Mouse (Mus musculus) testis, postnatal 14 days (tissue): Measurements from ENCODE around the gene Olfr767.
"Not testable (repeated sequence)": the region's sequence is repeated elsewhere in the genome, so short reads cannot be mapped to it uniquely, and the experiment has no call there.

Source experiments
- DNase-seq: peaks from one replicate; pipeline ENCODE4 v3.0.0; 2021; ENCODE audit warnings: low spot score

Gene Olfr767

GRCm38 (mm10) chr10:129082810-129083209, at the start of gene Olfr767:
Olfr767 (minus strand) TSS chr10:129082910.
- not testable (repeated sequence) for DNase-seq

- DNase-seq, result no peak
Observed at GRCm38 (mm10) chr10:129117761-129118160, 35.1 kb upstream of the Olfr767 start, which contains the start of gene Olfr769. Olfr769 (minus strand) TSS chr10:129117861.

GRCm38 (mm10) chr10:129115146-129115545, 32.4 kb upstream of the Olfr767 start:
- DNase-seq, result no peak

DNA sequence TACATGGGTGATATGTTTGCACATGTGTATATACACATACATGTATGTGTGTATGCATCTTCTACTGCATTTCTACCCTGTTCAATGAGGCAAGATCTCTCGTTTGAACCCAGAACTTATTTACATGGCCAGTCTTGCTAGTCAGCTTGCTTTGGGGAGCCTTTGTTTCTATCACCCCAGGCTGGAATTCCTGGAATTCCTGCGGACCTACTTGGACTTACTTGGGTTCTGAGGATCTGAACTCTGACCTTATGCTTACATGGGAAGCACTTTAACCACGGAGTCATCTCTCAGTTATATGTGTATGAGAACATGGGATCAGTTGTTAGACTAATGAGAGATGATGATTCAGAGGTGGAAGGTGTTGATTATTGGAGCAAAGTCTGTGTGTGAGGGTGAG, 18.5 kb upstream of the Olfr767 start:
- no peak for DNase-seq

- no peak for DNase-seq
Observed at GRCm38 (mm10) chr10:129099275-129099674, 16.6 kb upstream of the Olfr767 start, which contains the start of gene Olfr768. Olfr768 (minus strand) TSS chr10:129099375.

DNA sequence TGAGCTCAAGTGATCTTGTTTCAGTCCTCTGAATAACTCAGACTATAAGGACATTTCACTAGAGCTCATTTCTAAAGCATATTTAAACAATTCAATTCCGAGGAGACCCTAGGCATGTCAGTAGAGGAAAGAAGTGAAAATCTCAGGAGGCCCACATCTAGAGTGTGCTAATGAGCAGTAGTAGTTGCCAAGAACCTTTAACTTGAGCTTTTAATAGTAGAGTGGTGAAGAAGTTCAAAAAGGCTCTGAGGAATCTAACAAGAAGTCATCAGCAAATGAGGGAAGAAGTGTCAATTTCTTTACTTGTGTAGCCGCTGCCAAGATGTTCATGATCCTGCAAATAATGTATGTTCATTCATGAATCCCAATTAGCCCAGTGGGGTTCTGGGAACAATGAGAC, 13.8 kb downstream of the Olfr767 start, which contains the start of gene Olfr766-ps1:
Olfr766-ps1 (minus strand) TSS at position 101 of the 400 bp plus-strand sequence.
- no peak for DNase-seq

- not testable (repeated sequence) for DNase-seq
Observed at GRCm38 (mm10) chr10:129049898-129050297, 32.8 kb downstream of the Olfr767 start, which contains the start of gene Olfr765. Olfr765 (minus strand) TSS chr10:129049998.

DNA sequence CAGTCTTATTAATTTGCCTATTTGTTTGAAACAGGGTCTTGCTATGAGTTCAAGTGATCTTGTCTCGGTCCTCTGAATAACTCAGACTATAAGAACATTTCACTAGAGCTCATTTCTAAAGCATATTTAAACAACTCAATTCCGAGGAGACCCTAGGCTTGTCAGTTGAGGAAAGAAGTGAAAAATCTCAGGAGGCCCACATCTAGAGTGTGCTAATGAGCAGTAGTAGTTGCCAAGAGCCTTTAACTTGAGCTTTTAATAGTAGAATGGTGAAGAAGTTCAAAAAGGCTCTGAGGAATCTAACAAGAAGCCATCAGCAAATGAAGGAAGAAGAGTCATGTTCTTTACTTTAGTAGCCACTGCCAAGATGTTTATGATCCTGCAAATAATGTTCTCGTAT, 42.9 kb downstream of the Olfr767 start, which contains the start of gene Olfr764-ps1:
Olfr764-ps1 (minus strand) TSS at position 101 of the 400 bp plus-strand sequence.
- no peak for DNase-seq

DNA sequence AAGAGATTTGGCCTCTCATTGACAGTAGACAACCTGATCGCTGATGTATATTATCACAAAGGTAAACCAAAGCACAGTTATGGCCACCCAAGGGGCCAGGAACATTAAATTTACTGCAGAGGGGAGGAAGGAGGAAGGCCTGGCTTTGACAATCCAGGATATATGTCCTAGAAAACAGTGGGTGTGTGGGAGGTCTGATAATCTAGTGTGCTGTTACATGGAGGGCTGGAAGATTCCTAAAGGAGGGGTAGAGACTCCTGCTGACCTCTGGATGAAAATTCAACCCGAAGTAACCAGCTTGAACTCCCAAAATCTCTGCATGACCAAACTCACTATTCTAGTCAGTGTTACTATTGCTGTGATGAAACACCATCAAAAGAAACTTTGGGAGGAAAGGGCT, 54.4 kb downstream of the Olfr767 start:
- no peak for DNase-seq

DNA sequence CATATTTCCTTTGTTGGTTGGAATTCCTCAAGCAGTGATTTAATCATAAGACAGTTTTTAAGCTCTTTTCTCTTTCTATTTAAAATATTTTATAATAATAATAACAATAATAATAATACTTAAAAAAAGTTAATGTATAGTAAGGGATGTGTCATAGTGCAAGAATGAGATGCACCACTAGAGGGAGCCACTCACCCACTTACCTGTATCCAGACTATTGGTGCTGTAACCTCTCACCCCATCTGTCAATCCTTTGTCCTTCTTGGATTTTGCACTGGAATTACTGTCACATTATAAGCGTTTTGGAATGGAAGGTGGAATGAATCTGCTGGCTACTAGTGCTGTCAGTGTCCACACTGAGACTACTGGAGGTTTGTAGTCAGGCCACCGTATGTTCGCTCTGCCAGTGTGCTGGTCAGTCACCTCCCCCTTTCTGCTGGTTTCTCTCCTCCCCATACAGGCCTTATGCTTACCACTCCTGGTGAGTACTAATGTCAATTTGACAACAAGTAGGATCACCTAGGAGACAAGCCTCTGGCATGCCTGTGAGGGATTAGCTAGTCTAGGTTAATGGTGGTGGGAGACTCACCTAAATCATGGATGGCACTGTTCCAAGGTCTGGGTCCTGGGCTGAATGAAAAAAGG, 56.6 kb downstream of the Olfr767 start:
- DNase-seq, result no peak
